Mouse (Mus musculus) MEL (cell line): ENCODE data around the gene Synj1.

ENCODE experiments used
- CTCF ChIP-seq, 3 experiments: IDR thresholded peaks in 2 of 3; conservative IDR thresholded peaks in 1 of 3; 2 replicates each; pipeline ENCODE4 v1.5.1; 2011 to 2012; ENCODE audit warnings: low read length in 3 of 3, low read depth in 2 of 3, mild to moderate bottlenecking in 2 of 3, improper control_type of control experiment in 1 of 3, inconsistent platforms in 1 of 3, mixed read lengths in 1 of 3, moderate library complexity in 1 of 3; ENCODE audit not compliant: control insufficient read depth in 1 of 3, insufficient read depth in 1 of 3, poor library complexity in 1 of 3, severe bottlenecking in 1 of 3
- EP300 ChIP-seq, 2 experiments: IDR thresholded peaks; 2 replicates each; pipeline ENCODE4 v1.6.1; 2011; ENCODE audit warnings: improper control_type of control experiment in 2 of 2, low read length in 2 of 2, low read depth in 1 of 2, mild to moderate bottlenecking in 1 of 2
- HCFC1 ChIP-seq: IDR thresholded peaks from 2 replicates; pipeline ENCODE4 v1.6.1; 2012; ENCODE audit warnings: low read depth, mild to moderate bottlenecking, inconsistent platforms, low read length, improper control_type of control experiment, moderate library complexity
- JUND ChIP-seq: IDR thresholded peaks from 2 replicates; pipeline ENCODE4 v1.6.1; 2011; ENCODE audit warnings: low read depth, mild to moderate bottlenecking, improper control_type of control experiment, low read length
- NRF1 ChIP-seq: IDR thresholded peaks from 2 replicates; pipeline ENCODE4 v1.6.1; 2014; ENCODE audit warnings: low read depth, mild to moderate bottlenecking, inconsistent platforms, low read length, improper control_type of control experiment, moderate library complexity; ENCODE audit not compliant: poor library complexity, insufficient read depth, severe bottlenecking
- POLR2A ChIP-seq, 2 experiments: IDR thresholded peaks; 2 replicates each; pipeline ENCODE4 v1.6.1; 2011 to 2012; ENCODE audit warnings: low read length in 2 of 2, mild to moderate bottlenecking in 2 of 2, control low read depth in 1 of 2, improper control_type of control experiment in 1 of 2, low read depth in 1 of 2, moderate library complexity in 1 of 2; ENCODE audit not compliant: control insufficient read depth in 1 of 2, insufficient read depth in 1 of 2, poor library complexity in 1 of 2
- SIN3A ChIP-seq: IDR thresholded peaks from 2 replicates; pipeline ENCODE4 v1.6.1; 2012; ENCODE audit warnings: low read length, improper control_type of control experiment, inconsistent platforms
- USF1 ChIP-seq: IDR thresholded peaks from 2 replicates; pipeline ENCODE4 v1.6.1; 2014; ENCODE audit warnings: low read depth, mild to moderate bottlenecking, inconsistent platforms, low read length, improper control_type of control experiment, moderate library complexity
- USF2 ChIP-seq, 2 experiments: IDR thresholded peaks; 2 replicates each; pipeline ENCODE4 v1.6.1; 2011 to 2012; ENCODE audit warnings: improper control_type of control experiment in 2 of 2, low read length in 2 of 2, borderline replicate concordance in 1 of 2, inconsistent platforms in 1 of 2, low read depth in 1 of 2, mild to moderate bottlenecking in 1 of 2; ENCODE audit not compliant: insufficient read depth in 1 of 2
- ZKSCAN1 ChIP-seq: IDR thresholded peaks from 2 replicates; pipeline ENCODE4 v1.6.1; 2012; ENCODE audit warnings: low read depth, mild to moderate bottlenecking, inconsistent platforms, low read length, improper control_type of control experiment, moderate library complexity
- ZNF384 ChIP-seq: IDR thresholded peaks from 2 replicates; pipeline ENCODE4 v1.6.1; 2012; ENCODE audit warnings: low read depth, mild to moderate bottlenecking, inconsistent platforms, low read length, improper control_type of control experiment

DNA sequence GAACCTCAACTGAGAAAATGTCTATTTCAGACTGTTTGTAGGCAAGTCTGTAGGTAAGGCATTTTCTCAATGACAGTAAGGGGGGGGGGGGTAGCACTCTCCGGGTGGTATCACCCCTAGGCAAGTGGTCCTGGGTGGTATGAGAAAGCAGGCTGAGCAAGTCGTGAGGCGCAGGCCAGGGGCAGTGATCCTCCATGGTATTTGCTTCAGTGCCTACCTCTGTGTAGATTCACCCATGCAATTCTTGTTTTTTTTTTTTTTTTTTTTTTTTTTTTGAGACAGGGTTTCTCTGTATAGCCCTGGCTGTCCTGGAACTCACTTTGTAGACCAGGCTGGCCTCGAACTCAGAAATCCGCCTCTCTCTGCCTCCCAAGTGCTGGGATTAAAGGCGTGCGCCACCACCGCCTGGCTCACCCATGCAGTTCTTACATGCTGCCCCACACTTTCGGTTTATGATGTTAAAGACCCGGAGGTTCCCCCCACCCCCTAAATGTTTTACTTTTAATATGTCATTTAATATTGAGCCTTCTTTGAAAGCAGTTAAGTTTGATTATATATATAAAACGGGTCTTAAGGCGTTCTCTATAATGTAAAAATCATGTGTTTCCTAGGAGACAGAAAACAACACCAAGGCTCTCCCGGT lies 77.5 kb downstream of the Synj1 start:
- TF ChIP-seq NRF1: no peak
- TF ChIP-seq USF1: no peak
- TF ChIP-seq USF2 (IDR thresholded peaks at IDR 0.05; ENCODE audit: borderline replicate concordance in 1 of 2, insufficient read depth in 1 of 2, low read depth in 1 of 2, low read length in 2 of 2): no peak
- no peak for TF ChIP-seq CTCF (IDR thresholded peaks at IDR 0.05 in 2 of 3, conservative IDR thresholded peaks at IDR 0.05 in 1 of 3; ENCODE audit: control insufficient read depth in 1 of 3, insufficient read depth in 1 of 3, low read depth in 2 of 3, low read length in 3 of 3, poor library complexity in 1 of 3, severe bottlenecking in 1 of 3)
- no peak for TF ChIP-seq POLR2A (IDR thresholded peaks at IDR 0.05; ENCODE audit: control insufficient read depth in 1 of 2, insufficient read depth in 1 of 2, low read depth in 1 of 2, low read length in 2 of 2, poor library complexity in 1 of 2)
- no peak for TF ChIP-seq HCFC1
- no peak for TF ChIP-seq JUND
- peak; percentile 66 for TF ChIP-seq ZNF384
- no peak; the same call in 1 of the 2 replicates for TF ChIP-seq SIN3A
- TF ChIP-seq EP300 (IDR thresholded peaks at IDR 0.05; ENCODE audit: low read depth in 1 of 2, low read length in 2 of 2): no peak
- TF ChIP-seq ZKSCAN1: no peak
